Mouse (Mus musculus): ENCODE results near the gene Mypn. TPM values are rescaled to one million over a fixed set of nuclear protein-coding genes. Genes with fewer than 3 reads are reported as not detected.

Gene Mypn
- total RNA-seq, 2 experiments from 2014 or later, result 239 to 253 TPM

DNA sequence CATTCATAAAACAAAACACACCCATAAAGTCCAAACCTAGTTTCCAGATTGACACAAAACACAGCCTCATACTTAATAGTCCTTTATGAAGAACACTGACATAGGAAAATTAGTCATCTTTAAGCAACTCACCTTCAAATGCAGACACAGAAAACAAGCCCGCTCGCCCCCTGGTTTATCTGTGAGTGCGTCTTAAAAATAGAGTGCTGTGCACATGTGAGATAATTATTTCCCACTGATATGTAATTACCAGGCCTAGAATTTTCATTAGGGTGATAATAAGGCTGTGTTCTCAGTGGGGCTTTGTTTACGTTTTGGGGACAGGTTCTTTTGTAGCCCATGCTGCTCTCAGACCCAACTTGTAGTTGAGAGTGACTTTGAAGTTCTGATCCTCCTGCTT is 4.7 kb downstream of the Mypn start:
- no peak for DNase-seq

DNA sequence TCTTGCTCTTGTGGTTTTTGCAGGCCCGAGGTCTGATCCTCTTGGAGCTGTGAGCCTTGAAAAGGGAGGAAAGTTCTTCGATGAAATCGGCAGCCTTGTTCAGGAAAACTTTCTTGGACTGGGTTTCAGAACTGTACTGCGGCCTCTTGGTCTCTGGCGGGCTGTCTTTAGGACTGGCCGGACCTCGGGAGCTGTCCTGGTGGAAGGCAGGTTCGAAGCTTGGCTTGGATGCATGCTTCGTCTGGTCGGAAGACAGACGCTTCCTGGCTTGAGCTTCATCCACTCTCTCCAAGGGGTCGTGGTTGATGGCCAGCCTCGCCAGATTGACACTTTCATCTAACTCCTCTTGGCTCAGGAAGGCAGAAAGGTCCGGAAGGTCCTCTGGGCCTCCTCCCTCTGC is 11.0 kb downstream of the Mypn start:
- no peak for DNase-seq

DNA sequence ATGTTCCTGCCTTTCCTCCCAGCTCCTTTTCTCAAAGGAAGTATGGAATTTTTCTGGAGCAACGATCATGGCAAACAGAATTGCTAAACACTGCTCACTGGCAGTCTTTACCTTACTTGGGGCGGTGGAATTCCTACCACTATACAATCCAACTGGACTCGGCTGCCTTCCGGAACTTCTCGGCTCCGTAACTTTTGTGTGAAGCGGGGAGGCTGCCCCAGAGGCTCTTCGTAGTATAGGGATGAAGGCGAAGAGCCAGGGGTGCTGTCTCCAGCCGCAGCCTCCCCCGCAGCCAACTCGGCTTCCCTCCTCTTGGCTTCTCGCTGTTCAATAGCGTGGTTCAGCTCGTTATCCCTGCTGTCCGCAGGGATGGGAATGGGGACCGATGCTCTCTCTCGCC is 11.5 kb downstream of the Mypn start:
- no peak for DNase-seq

DNA sequence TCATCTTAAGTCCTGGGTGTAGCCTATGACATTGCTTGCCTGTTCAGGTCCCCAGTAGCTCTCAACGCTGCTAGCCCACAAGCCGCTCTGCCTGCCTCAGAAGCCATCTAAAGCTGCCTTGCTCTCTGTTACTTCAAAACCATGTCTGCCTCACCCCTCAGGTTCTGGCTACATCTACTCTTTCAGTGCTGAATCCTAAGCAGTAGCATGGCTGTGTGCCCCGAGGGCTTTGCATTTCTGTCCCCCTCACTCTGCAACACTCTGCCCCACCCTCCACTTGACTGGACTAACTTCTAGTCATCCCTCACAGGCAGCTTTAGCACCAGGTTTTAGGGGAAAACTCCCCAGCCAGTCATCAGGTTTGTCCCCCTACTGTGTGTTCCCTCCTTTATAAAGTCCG is 19.3 kb downstream of the Mypn start:
- DNase-seq, result no peak

DNA sequence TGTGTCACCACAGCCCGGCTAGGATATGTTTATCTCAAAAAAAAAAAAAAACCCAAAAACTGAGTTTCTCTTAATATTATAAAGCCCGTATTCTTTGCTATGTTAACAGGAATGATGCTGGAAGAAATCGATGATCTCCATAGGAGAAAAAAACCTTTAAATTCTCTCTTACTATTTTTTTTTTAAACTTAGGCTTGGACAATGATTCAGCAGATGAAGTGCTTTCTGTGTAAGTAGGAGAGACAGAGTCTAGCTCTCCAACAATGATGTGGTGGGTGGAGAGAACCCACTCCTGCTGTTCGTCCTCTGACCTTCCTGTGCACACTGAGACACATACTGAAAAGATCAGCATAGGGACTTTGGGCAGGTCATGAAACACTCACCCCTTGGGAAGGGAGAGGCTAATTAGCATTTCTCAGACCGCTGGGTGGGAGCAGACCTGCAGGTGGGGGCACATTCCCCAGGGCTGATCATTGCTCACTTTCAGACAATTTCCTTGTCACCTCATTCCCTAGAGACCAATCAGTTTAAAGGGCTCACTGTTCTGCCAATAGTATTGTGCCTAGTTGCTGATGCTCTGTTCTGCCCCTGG is 21.5 kb downstream of the Mypn start:
- DNase-seq, result no peak

DNA sequence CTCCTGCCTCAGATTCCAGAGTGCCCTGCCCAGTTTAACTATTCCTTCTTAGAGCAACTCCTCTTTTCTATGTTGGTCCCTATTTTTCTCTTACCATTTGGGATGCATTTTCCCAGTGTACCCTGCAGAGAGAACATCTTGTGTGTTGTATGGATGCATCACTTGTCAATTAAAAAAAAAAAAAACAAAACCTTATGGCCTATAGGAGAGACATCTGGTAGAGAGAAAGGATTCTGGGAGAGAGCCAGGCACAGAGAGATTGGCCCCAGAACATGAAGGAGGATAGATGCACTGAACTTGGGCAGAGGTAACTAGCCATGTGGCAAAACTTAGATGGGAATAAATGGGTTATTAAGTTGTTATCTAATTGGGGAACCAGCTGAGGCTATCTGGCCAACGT is 22.6 kb downstream of the Mypn start:
- no peak for DNase-seq

DNA sequence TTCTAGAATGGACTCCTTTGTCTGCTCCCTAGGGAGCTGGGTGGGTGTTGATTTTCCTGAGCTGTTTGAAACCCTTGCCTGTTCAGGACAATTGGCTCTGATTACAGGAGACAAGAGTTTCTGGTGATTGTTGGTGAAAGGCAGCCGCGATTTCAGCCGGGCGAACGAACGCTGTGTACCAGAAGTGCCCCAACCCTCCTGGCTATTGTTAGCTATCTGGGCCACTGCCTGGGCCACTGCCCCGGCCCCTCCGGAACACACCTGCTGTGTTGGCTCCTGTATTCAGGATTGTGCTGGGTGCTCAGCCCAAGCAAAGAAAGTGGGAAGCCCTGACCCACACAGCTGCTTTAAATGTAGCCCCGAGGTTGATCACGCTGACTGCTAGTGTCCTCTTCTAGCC is 24.2 kb downstream of the Mypn start:
- peak; percentile 15 for DNase-seq

DNA sequence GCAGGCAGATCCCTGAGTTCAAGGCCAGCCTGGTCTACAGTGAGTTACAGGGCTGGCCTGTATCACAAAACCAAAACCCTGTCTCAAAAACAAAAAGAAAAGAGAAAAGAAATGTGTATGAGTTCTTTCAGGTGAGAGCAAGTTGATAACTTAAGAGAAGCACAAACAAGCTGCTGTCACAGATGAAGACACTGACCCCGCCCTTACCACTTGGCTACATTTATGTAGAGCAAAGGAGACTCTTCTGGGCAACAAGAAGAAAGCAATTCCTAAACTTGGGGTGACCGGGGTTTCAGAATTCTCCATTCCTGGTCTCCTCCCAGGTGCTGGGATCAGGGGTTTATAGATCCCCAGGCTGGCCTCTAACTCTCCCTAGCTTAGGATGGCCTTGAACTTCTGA is 25.4 kb downstream of the Mypn start:
- no peak for DNase-seq

DNA sequence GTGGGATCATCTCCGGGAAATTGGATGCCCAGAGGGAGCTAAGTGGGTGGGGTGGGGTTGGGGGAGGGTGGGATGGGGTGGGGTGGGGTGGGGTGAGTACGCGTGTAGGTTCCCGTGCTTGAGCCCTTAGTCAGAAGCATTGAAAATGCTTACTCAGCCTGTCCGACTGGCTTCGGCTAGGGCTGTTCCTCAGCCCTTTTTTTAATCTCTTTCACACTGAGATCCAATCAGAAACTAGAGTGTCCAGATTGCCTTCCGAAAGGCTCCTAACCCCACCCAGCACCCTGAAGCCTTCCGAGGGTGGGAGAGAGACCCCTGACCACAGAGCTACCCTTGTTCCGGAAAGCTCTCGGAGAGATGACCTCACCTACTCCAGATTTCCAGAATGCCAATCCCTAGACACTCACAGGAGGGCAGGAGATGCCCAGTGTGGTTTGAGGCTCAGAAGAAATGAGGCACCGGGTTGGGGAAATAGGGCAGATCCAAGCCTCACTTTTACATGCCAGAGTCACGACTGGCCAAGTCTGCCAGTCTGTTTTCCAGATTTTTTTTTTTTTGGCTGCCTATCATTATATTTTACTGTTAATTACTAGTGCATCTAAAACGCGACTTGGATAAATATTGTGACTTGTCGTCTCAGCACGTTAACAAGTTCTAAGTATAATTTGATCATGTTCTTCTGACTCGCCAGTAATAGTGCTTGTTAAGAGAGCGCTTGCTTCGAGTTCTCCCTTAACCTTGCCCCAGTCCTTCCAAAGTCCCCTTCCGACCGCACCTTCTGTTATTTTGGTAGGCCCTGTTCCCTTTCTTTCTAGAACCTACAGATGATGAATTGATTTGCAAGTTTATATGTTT is 26.2 kb downstream of the Mypn start:
- no peak for DNase-seq

DNA sequence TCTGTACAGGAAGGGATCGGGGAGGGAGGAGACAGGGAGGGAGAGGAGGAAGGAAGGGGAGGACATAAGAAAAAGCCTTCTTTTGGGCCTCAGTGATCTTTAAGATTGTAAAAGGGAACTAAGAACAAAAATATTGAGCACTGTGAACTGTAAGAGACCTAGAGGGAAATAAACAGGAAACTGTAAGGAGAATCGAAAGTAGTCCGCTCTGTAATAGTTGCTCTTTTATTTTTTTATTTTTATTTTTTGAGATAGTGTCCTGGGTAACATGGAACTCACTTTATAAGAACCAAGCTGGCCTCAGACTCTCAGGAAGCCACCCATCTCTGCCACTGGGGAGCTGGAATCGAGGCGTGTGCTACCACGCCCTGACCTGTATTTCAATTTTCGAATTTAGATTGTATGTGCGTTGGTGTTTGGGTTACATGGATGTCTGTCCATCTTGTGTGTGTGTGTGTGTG is 27.3 kb downstream of the Mypn start:
- no peak for DNase-seq

DNA sequence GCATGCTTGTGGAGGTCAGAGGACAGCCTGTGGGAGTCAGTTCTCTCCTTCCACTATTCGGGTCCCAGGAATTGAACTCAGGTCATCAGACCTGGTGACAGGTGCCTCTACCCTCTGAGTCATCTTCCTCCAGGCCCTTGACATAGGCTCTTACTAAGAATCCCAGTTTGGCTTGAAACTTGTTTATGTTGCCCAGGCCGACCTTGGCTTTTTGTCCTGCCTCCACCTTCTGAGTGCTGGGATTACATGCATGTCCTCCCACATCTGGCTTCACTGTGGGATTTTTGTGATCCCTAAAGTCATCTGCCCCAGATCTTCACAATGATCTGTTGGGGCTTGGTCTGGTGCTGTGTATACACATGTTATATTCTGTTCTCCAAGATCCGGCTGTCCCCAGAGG is 31.7 kb downstream of the Mypn start:
- no peak for DNase-seq

DNA sequence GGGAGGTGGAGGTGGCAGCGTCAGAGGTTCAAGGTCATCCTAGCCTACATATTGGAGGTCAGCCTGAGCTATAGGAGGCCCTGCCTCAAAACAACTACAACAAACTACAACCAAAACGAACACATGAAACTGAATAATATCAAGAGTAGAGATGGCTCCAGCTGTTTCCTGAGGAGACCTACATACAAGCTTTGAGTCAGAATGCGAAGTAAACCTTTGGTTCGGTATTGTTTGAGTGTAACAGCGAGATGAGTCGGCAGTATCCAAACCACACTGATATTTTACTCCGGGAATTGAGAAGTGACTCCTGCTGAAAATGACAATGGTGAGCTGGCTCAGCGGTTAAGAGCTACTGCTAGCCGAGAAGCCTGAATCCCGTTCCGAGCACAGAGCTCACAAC is 34.2 kb downstream of the Mypn start:
- no peak for DNase-seq

DNA sequence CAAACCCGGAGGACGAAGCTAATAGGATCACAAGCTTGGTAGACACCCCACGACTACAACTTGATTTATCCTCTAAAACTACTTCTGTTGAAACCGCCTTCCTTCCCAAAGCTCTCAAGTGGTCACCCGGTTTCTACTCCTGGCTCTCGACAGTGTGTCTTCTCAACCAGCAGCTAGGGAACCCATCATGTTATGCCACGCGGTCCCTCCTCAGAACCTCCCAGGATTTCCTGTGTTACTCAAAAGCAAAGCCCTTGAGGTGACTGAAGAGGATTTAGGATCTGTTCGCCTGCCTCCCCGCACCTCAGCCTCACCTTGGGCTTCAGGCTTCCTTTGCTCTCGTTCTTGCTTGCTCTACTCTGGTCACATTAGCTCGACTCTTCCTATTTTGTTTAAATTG is 35.6 kb downstream of the Mypn start:
- no peak for DNase-seq

DNA sequence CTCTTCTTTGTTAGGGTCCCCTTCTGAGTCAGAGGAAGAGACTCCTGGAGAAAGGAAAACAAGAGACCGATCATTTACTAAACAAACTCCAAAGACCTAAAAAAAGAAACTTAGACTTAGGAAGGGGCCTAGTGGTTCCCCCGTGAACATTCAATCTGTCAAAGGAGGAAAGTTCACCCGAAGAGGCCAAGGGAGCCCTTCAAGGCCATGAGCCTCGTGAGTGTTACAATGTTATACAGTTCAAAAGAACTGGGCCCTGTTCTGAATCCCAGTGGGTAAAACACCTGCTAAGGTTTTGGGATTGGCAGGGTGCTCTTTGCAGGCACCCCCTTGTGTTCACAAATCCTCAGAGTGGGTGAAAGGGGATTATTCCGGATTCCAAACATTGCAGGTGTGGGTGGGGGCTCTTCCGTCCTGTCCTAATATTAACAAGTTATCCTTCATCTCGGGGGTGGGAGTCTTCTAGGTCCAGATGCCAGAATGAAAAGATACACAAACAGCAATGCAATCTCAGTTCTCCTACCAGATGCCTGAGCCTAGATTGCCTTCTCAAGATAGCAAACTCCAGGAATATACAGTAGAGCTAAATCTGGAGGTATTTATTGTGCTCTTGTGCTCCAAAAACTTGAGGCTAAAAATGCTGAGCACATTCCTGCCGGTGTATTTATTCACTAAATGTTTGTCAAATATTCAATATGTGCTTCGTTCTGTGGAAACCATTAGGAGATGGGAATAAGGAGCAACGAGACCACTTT is 36.3 kb downstream of the Mypn start:
- no peak for DNase-seq

DNA sequence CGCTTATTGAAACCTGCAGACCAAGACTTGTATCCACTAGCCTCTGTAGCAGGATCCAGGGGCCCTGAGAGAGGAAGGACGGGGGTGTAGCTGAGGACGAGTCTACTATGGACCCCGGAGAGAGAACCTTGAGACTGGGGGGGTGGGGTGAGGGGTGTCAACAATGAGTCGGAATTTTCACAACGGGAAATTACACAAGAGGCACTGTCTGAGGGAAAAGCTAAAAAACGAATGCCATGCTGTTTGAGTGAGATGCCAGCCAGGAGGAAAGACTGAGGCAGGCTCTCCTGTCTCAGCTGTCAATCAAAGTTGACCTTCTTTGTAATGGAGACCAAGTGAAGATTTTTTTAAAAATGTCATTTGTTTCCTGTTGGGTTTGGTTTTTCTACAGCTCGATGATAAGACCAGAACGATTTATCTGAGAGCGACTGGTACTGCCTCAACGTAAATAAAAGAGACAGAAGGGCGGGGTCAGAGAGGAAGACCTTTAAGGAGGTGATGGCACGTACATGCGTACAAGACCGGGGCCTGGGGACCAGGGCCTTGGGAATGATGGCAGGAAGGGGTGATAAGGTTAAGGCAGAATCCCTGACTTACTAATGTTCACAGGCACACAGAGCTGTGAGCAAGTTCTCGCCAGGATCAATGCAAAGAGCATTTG is 37.9 kb downstream of the Mypn start:
- no peak for DNase-seq

DNA sequence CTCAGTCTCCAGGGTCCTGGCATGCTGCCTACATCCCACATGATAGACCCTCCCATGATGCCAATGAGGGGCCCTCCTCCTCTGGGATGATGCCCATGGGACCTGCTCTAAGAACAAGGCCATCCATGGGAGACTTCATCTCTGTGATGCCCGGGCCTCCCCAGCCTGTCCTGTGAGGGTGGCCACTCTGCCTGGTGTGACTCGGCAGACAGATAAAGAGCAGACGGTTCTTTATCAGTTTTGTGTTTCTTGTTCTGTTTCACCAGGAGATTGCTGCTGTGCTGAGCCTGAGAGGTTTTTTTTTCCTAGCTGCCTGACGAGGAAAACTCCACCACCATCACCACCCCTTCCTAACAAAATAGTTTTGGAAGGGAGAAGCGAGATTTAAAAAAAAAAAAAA is 42.5 kb downstream of the Mypn start:
- no peak for DNase-seq

DNA sequence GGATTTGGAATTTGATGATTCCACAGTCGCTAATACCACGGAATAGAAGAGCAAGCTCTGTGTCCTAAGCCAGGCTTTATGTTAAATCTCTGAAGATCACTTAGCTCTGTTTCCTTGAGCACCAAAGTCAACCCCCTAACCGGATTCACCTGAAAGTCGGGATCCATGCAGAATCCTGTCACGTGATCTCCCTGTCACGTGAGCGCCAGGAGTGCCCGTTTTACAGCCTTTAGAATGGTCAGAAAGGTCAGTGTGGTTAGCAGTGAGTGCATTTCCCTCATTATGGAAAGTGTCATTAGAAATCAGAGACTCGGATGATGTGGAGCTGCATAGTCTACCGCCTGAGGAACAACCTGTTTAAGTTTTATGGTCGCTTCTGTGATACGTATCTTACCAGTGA is 43.1 kb downstream of the Mypn start:
- no peak for DNase-seq

DNA sequence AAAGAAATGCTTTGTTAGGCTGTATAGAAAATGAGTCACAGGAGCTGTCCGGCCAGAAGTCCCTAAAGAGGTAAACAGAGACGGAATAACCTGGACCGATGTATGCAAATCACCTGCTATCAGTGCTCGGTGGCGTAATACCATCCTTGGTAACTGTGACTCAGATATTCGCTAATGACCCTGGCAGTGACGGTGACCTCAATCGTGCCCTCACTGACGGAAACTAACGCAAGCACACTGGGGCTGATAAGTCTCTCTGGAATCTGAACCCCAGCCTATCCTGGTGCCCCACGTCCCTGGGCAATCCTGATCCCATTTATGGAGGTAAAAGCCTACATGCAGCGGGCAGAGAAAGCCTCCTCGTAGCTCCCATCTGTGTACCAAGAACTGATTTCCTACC is 45.6 kb downstream of the Mypn start:
- peak; percentile 24 for DNase-seq

DNA sequence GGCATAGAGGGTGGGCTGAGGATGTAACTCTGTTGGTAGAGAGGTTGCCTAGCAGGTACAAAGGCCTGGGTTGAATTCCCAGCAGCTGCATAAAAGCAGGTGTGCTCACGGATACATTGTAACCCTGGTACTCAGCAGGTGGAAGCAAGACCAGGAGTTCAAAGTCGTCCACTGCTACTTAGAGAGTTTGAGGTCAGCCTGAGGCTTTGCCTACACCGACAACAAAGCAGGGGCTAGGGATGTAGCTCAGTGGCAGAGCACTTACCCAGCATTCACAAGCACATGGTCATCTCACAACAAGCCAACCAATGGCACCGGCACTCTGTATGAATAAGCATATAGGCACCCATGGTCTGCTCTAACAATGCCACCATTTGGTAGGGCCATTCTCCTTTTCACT is 46.3 kb downstream of the Mypn start:
- no peak for DNase-seq

DNA sequence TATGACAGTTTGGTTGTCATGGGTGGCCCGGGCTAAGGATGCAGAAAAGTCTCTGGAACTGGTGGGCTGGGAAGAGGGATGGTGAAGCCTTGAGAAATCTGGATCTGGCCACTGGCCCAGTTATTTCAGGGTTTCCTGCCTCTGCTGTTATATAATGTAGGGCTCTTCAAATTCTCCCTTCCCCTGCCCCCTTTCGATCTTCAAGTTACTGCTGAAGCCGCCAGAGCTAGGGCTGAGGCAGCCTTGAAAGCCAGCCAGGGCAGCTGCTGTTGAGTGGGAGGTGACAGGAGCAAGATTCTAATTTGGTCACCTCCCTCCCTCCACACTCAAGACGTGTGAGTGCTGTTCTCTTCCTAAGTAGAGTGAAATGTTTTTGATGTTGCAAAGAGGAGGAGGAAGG is 46.8 kb downstream of the Mypn start:
- peak; percentile 82 for DNase-seq

DNA sequence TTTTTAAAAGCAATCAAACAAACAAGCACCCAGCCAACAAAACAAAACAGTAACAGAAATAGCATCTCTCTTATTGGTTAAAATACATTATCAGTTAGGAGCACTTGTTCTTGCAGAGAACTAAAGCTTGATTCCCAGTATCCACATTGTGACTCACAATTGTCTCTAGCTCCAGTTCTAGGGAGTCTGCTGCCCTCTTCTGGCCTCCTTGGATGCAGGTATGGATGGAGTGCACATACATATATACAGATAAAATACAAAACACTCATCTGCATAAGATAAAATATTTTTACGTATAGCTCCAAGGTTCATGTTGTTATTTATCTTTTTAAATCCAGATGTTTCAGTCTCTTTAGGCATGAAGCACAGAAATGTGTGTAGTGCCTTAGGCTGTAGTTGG is 47.4 kb downstream of the Mypn start:
- DNase-seq, result no peak

DNA sequence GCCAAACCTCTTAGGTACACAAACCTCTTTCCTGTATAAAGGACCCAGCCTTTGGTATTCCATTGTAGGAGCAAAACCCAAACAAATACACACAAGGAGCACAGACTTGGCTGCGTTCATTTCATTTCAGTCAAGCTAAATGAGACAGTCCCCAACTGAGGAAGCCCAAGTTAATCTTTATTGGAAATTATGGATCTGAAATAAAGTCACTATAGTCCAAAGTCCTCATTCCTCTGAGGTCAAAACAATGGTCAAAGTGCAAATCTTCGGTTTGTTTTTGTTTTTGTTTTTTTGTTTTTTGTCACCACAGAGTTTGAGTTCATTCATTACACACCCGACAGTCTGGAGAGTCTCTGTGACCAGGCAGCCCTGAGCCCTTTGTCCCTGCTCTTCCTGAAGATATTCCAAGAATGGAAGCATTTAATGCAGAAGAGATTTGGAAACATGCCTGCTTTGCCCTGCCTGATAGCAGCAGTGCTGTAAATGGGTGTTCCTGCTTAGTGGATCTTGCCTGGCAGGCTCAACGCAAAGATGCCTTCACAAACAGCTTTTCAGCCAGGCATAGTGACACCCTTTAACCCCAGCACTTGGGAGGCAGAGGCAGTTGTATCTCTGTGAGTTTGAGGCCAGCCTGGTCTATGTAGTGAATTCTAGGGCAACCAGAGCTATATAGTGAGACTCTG is 47.9 kb downstream of the Mypn start:
- DNase-seq, result no peak
